Mouse (Mus musculus) heart, adult 2 months (tissue): Measurements from ENCODE around the gene Colgalt2.

Experiments
- CTCF ChIP-seq: fragments of 200-600 bp; IDR thresholded peaks from 2 replicates; pipeline ENCODE4 v1.8.1; 2022; ENCODE audit warnings: antibody characterized with exemption, mild to moderate bottlenecking, moderate library complexity
- EP300 ChIP-seq: fragments of 200-500 bp; IDR thresholded peaks from 2 replicates; pipeline ENCODE4 v1.6.1; 2011; ENCODE audit warnings: low read depth, low read length, control low read depth; ENCODE audit not compliant: insufficient read depth
- POLR2A ChIP-seq: fragments of 200-500 bp; IDR thresholded peaks from 2 replicates; pipeline ENCODE4 v1.6.1; 2011; ENCODE audit warnings: mild to moderate bottlenecking, low read depth, low read length, control low read depth; ENCODE audit not compliant: insufficient read depth

DNA sequence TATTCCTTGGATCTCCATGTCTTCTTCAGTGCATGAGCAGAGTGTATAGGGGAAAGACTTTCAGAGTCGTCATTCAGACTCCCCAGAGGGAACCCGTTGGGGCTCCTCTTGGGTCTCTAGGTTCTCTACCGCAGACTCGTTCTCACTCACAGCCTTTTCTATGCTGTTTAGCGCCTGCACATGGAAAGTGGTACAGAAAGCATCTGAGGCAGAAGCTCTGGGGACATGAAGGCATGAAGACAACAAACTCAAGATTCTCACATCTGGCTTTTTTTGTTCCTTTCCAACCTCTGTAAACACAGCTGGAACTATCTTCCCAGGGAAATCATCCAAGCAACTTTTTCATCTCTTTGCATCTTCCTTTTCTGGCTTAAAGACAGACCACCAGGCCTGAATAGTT is 106.5 kb downstream of the Colgalt2 start:
- no peak for TF ChIP-seq CTCF
- TF ChIP-seq EP300, result no peak
- TF ChIP-seq POLR2A, result no peak
